Mouse (Mus musculus): ENCODE results near the gene Trappc1.

DNA sequence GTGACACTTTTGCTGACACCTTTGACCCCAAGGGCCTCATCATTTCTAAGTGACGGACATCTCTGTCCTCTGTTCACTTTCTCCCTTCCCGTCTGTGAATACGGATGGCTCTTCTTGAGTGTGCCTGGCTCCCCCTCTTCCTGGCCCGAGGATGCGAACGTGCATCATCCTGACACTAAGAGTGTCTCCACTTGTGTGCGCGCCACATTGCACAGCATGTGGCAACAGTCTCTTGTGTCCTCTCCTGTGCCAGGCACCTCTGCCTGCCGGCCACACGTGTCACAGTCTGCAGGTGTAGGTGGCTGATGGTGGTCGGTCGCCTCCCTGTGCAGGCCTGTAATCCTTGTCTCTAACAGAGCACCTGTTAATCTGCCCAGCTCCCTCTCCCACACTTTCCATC is 47.8 kb downstream of the Trappc1 start:
- TF ChIP-seq TAL1 (IDR thresholded peaks at IDR 0.05; ENCODE audit: low read length), result no peak
- TF ChIP-seq GATA1 (IDR thresholded peaks at IDR 0.05; ENCODE audit: low read length), result no peak

Measured in erythroblast, embryonic 14.5 days (primary cell).